ENCODE assay signal across 8 mouse cellular contexts in genomic region chr1:58393284-58394195, GRCm38 (mm10). TPM values are rescaled to one million over a fixed set of nuclear protein-coding genes. Genes with fewer than 3 reads are reported as not detected.
DNase-seq lines count a peak whose midpoint lies in the region; ATAC-seq lines count a peak whose summit lies in the region.

No protein-coding gene starts in this region.

- H3K27me3 ChIP-seq in forebrain, embryonic 15.5 days = no peaks in the 10 kb centered on the region

- H3K4me1 ChIP-seq in forebrain, embryonic 15.5 days = peaks cover 27% of the 10 kb centered on the region

- under 1% methylated on average over 72 of the region's 90 CpGs for WGBS in forebrain, embryonic 15.5 days

- peak overlapping the region; percentile 99 for H3K9ac ChIP-seq in forebrain, embryonic 15.5 days (replicated peaks)

- H3K36me3 ChIP-seq in forebrain, embryonic 15.5 days = peaks cover 36% of the 10 kb centered on the region

- DNase-seq in MN1 (ENCODE audit: low spot score) = peak; percentile 60
- peak; percentile 59 for DNase-seq in cerebellum, adult 18-20 months
- peak; percentile 42 to 58 for DNase-seq in heart, postnatal 36 days
- peak; percentile 26 to 41 for DNase-seq in layer of hippocampus, adult 8-10 months (ENCODE audit: low spot score in 2 of 2)
- peak; percentile 51 for DNase-seq in lung, postnatal 14 days
- peak; percentile 31 for DNase-seq in ovary, postnatal 14 days (ENCODE audit: low spot score)
- DNase-seq in thymus, postnatal 4 days = peak; percentile 67

- peak; percentile 63 for ATAC-seq in forebrain, embryonic 15.5 days (replicated peaks)

- peak overlapping the region; percentile 97 for H3K27ac ChIP-seq in forebrain, embryonic 15.5 days (replicated peaks)

- peak overlapping the region; percentile 74 for H3K4me3 ChIP-seq in forebrain, embryonic 15.5 days

- no peaks in the 10 kb centered on the region for H3K9me3 ChIP-seq in forebrain, embryonic 15.5 days

- intact Hi-C loops in heart, postnatal 36 days (cut with DNase I) = loop anchor here (2.0 kb wide), 1 partner anchor 29 kb away; no protein-coding TSS in a partner anchor

- H3K4me2 ChIP-seq in forebrain, embryonic 15.5 days (replicated peaks) = peak overlapping the region; percentile 70

RNA-seq across cellular contexts. Expression of gene Bzw1, which starts 0.8 kb away (rescaled TPM):
- 381 and 396 TPM in 2 replicates for polyA plus RNA-seq in forebrain, embryonic 15.5 days (2015; fragmentation: Nextera tagmentation; extraction: Ambion mirVana)
- total RNA-seq in heart, postnatal 36 days (2021) = 10 to 100 TPM; 73.7 to 74.5 TPM
- 100 to 1,000 TPM; 104 to 124 (median 112) TPM for total RNA-seq in layer of hippocampus, adult 8-10 months (2022)

RNA-seq across cellular contexts. Expression of gene Clk1, which starts 30.3 kb away (rescaled TPM):
- polyA plus RNA-seq in forebrain, embryonic 15.5 days (2015; fragmentation: Nextera tagmentation; extraction: Ambion mirVana) = 181 and 182 TPM in 2 replicates
- 10 to 100 TPM; 59.6 to 68.2 TPM for total RNA-seq in heart, postnatal 36 days (2021)
- 100 to 1,000 TPM; 129 to 171 (median 145) TPM for total RNA-seq in layer of hippocampus, adult 8-10 months (2022)

RNA-seq across cellular contexts. Expression of gene Nif3l1, which starts 51.4 kb away (rescaled TPM):
- 63.4 and 65.4 TPM in 2 replicates for polyA plus RNA-seq in forebrain, embryonic 15.5 days (2015; fragmentation: Nextera tagmentation; extraction: Ambion mirVana)
- 10 to 100 TPM in 1 of 2 experiments, 1 to 10 TPM in 1; 10.0 to 12.6 TPM for total RNA-seq in heart, postnatal 36 days (2021)
- total RNA-seq in layer of hippocampus, adult 8-10 months (2022) = 10 to 100 TPM; 15.7 to 30.6 (median 22.0) TPM

RNA-seq across cellular contexts. Expression of gene Ppil3, which starts 51.7 kb away (rescaled TPM):
- polyA plus RNA-seq in forebrain, embryonic 15.5 days (2015; fragmentation: Nextera tagmentation; extraction: Ambion mirVana) = 49.2 and 53.0 TPM in 2 replicates
- 10 to 100 TPM; 13.8 to 17.0 TPM for total RNA-seq in heart, postnatal 36 days (2021)
- total RNA-seq in layer of hippocampus, adult 8-10 months (2022) = 10 to 100 TPM; 26.9 to 34.1 (median 31.9) TPM

Comparison
In these comparisons a context has a peak if more than half of its experiments do, and no peak if none do; other contexts are left out.
1. Peak in every context shown above with its lines: DNase-seq, ATAC-seq, H3K4me3 ChIP-seq and H3K27ac ChIP-seq.